Comparison of ENCODE assay signal across 15 mouse cellular contexts in the genomic region with DNA sequence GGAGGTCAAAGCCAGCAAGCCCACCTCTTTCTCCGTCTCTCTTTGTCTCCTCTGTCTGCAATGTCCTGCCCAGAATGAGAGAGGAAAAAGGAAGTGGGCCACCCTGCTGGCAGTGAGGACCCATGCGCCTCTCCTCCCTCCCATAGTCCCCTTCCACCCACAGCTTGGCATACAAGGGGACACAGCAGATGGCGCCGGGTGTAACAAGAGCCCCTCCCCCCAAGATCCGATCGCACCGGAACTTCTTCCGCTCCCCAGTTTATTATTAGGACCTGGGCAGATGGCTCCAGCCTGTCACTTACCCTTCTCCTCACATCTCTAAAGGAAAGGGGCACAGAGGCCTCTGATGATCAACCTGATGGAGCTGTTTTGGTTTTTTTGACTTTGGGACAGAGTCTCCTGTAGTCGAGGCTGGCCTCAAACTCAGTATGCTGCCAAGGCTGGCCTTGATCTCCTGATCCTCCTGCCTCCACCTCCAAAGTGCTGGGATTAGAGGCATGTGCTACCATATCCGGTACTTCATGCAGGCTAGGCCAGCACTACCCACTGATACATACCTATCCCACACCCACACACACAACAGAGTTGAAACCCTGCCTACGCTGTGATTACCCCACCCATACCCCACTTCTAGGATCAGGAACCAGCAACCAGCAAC. TPM values are rescaled to one million over a fixed set of nuclear protein-coding genes. Genes with fewer than 3 reads are reported as not detected.
DNase-seq lines count a peak whose midpoint lies in the region; ATAC-seq lines count a peak whose summit lies in the region.
"Had no signal": no experiment of that assay in that cellular context is flagged by ENCODE, and none has a peak within 500 bp of the region (broad histone marks: within the 10 kb centered on the region; RNA-seq: fewer than 3 reads in every experiment).

No protein-coding gene starts in this region.

- no peaks in the 10 kb centered on the region for H3K9me3 ChIP-seq in erythroblast, embryonic 14.5 days (ENCODE audit: control insufficient read depth, low read length)
- H3K9me3 ChIP-seq: forebrain, embryonic 13.5 days; hindbrain, embryonic 13.5 days had no signal

- H3K36me3 ChIP-seq in erythroblast, embryonic 14.5 days (ENCODE audit: control insufficient read depth), result no peaks in the 10 kb centered on the region
- H3K36me3 ChIP-seq: hindbrain, embryonic 13.5 days had no signal

- ATAC-seq in erythroblast, adult 5-6 weeks (replicated peaks; ENCODE audit: low FRiP score, poor library complexity, severe bottlenecking), result no peak
- ATAC-seq: forebrain, embryonic 13.5 days; Patski had no signal

- peaks cover 42% of the 10 kb centered on the region for H3K4me1 ChIP-seq in erythroblast, embryonic 14.5 days (ENCODE audit: control insufficient read depth)

- H3K27me3 ChIP-seq in erythroblast, embryonic 14.5 days (ENCODE audit: control insufficient read depth), result peaks cover 10% of the 10 kb centered on the region

- DNase-seq in right cerebral cortex, postnatal 10 days (ENCODE audit: low spot score in 2 of 2), result peak; percentile 49 to 59
- DNase-seq in right cerebral cortex, adult 2 months (ENCODE audit: low spot score in 2 of 2), result no peak
- DNase-seq in cerebellum, adult 9-11 months, result peak; percentile 88
- peak; percentile 54 to 56 for DNase-seq in layer of hippocampus, postnatal 36 days
- DNase-seq in adrenal gland, postnatal 14 days, result no peak
- no peak for DNase-seq in adrenal gland, postnatal 36 days
- DNase-seq: adrenal gland, postnatal 10 days; embryo, embryonic 11 days; kidney, postnatal 25 days had no signal

- peak overlapping the region; percentile 65 for H3K4me3 ChIP-seq in erythroblast, embryonic 14.5 days (replicated peaks)
- H3K4me3 ChIP-seq: forebrain, embryonic 13.5 days; hindbrain, embryonic 13.5 days had no signal

RNA-seq across cellular contexts. Expression of gene Ccdc63, which starts 10.2 kb away (rescaled TPM):
- not detected in 2 replicates for polyA plus RNA-seq in erythroblast, embryonic 14.5 days (2012)
- total RNA-seq in erythroblast, adult 5-6 weeks (2015; ENCODE audit: low replicate concordance), result not detected in 2 replicates
- 4.0 TPM in 1 of 2 replicates, not detected in the other for total RNA-seq in erythroblast, adult 5-6 weeks (2017; ENCODE audit: low replicate concordance)
- 1 to 10 TPM in 1 of 2 experiments, under 1 TPM in 1; 0.68 to 1.1 TPM for total RNA-seq in layer of hippocampus, postnatal 36 days (2021)
- not detected in 2 replicates for total RNA-seq in adrenal gland, postnatal 14 days (2021)
- total RNA-seq in adrenal gland, postnatal 36 days (2021), result not detected
- total RNA-seq: adrenal gland, postnatal 10 days had no signal
- polyA plus RNA-seq: forebrain, embryonic 13.5 days; hindbrain, embryonic 13.5 days; Patski had no signal

RNA-seq across cellular contexts. Expression of gene Ppp1cc, which starts 27.6 kb away (rescaled TPM):
- polyA plus RNA-seq in erythroblast, embryonic 14.5 days (2012), result 12.7 and 13.8 TPM in 2 replicates
- 141 and 170 TPM in 2 replicates for total RNA-seq in erythroblast, adult 5-6 weeks (2015; ENCODE audit: low replicate concordance)
- total RNA-seq in erythroblast, adult 5-6 weeks (2017; ENCODE audit: low replicate concordance), result 94.2 and 102 TPM in 2 replicates
- total RNA-seq in layer of hippocampus, postnatal 36 days (2021), result 100 to 1,000 TPM; 223 to 225 TPM
- 155 and 191 TPM in 2 replicates for total RNA-seq in adrenal gland, postnatal 14 days (2021)
- 100 to 1,000 TPM; 165 to 169 TPM for total RNA-seq in adrenal gland, postnatal 36 days (2021)

RNA-seq across cellular contexts. Expression of gene Myl2, which starts 29.7 kb away (rescaled TPM):
- not detected in 2 replicates for polyA plus RNA-seq in erythroblast, embryonic 14.5 days (2012)
- total RNA-seq in erythroblast, adult 5-6 weeks (2015; ENCODE audit: low replicate concordance), result not detected in 2 replicates
- total RNA-seq in erythroblast, adult 5-6 weeks (2017; ENCODE audit: low replicate concordance), result 1.1 TPM in 1 of 2 replicates, not detected in the other
- 1 to 10 TPM; 1.0 to 1.1 TPM for total RNA-seq in layer of hippocampus, postnatal 36 days (2021)
- not detected in 2 replicates for total RNA-seq in adrenal gland, postnatal 14 days (2021)
- 1 to 10 TPM in 1 of 2 experiments, not detected in 1; 2.0 TPM for total RNA-seq in adrenal gland, postnatal 36 days (2021)
- total RNA-seq: megakaryocyte progenitor cell, adult 5-6 weeks had no signal
- polyA plus RNA-seq: Patski had no signal

Comparison
In these comparisons a context has a peak if more than half of its experiments do, and no peak if none do; other contexts are left out.
1. DNase-seq: peak in right cerebral cortex, postnatal 10 days (2 of 2), cerebellum, adult 9-11 months (single experiment) and layer of hippocampus, postnatal 36 days (2 of 2); none in right cerebral cortex, adult 2 months (0 of 2), adrenal gland, postnatal 14 days (single experiment) and adrenal gland, postnatal 36 days (0 of 2).